Mouse (Mus musculus) thymus, adult 2 months (tissue): ENCODE measurements around the gene Eif3b.

Experiments used
- CTCF ChIP-seq: fragments of 200-500 bp; IDR thresholded peaks from 2 replicates; pipeline ENCODE4 v1.5.1; 2012; ENCODE audit warnings: mild to moderate bottlenecking, control low read depth, low read length, moderate library complexity, borderline replicate concordance; ENCODE audit not compliant: control insufficient read depth, poor library complexity, insufficient read depth; ENCODE audit errors: extremely low read depth
- POLR2A ChIP-seq: fragments of 200-500 bp; IDR thresholded peaks from 2 replicates; pipeline ENCODE4 v1.6.1; 2012; ENCODE audit warnings: mild to moderate bottlenecking, low read length, control low read depth, moderate library complexity; ENCODE audit not compliant: control insufficient read depth, poor library complexity, insufficient read depth; ENCODE audit errors: extremely low read depth

- TF ChIP-seq POLR2A (no peak), CTCF (no peak)
Measured at GRCm38 (mm10) chr5:140384462-140384861, 34.7 kb upstream of the Eif3b start.
